Mouse (Mus musculus) kidney, adult 11 months (tissue): ENCODE measurements around the gene Psme2b.
"Not testable (repeated sequence)": the region's sequence is repeated elsewhere in the genome, so short reads cannot be mapped to it uniquely, and the experiment has no call there.

Source experiments
- DNase-seq: peaks from one replicate; pipeline ENCODE4 v3.0.0; 2022

The Psme2b gene

GRCm38 (mm10) chr11:48946090-48946489 lies at the start of gene Psme2b:
Gene Psme2b, minus strand, starts transcription at chr11:48946190.
- not testable (repeated sequence) for DNase-seq

- DNase-seq: not testable (repeated sequence)
These were observed 48.0 kb upstream of the Psme2b start, which contains the start of gene Tgtp1 for GRCm38 (mm10) chr11:48994018-48994417. Gene Tgtp1, minus strand, starts transcription at chr11:48994172.

- not testable (repeated sequence) for DNase-seq
These were observed 47.3 kb upstream of the Psme2b start for GRCm38 (mm10) chr11:48993296-48993695.

- peak; percentile 22 for DNase-seq
These were observed 45.9 kb upstream of the Psme2b start, which contains the start of gene Gm12185 for GRCm38 (mm10) chr11:48991740-48992520. Gene Gm12185, minus strand, starts transcription at chr11:48992226.

GRCm38 (mm10) chr11:48989981-48990380 lies 44.0 kb upstream of the Psme2b start:
- not testable (repeated sequence) for DNase-seq

- DNase-seq: not testable (repeated sequence)
These were observed 42.2 kb upstream of the Psme2b start for GRCm38 (mm10) chr11:48988219-48988618.

- DNase-seq: not testable (repeated sequence)
These were observed 36.9 kb upstream of the Psme2b start for GRCm38 (mm10) chr11:48982848-48983247.

GRCm38 (mm10) chr11:48980052-48980451 lies 34.1 kb upstream of the Psme2b start:
- not testable (repeated sequence) for DNase-seq

GRCm38 (mm10) chr11:48979251-48979650 lies 33.3 kb upstream of the Psme2b start, which contains the start of gene 9930111J21Rik1:
Gene 9930111J21Rik1, minus strand, starts transcription at chr11:48979398.
- not testable (repeated sequence) for DNase-seq

- DNase-seq: not testable (repeated sequence)
These were observed 32.4 kb upstream of the Psme2b start, which contains the start of gene Olfr56 for GRCm38 (mm10) chr11:48978240-48978939. Gene Olfr56, plus strand, starts transcription at chr11:48978889.

GRCm38 (mm10) chr11:48974686-48975085 lies 28.7 kb upstream of the Psme2b start:
- not testable (repeated sequence) for DNase-seq

- not testable (repeated sequence) for DNase-seq
These were observed 6.7 kb downstream of the Psme2b start for GRCm38 (mm10) chr11:48939286-48939685.

GRCm38 (mm10) chr11:48935291-48935690 lies 10.7 kb downstream of the Psme2b start:
- not testable (repeated sequence) for DNase-seq

- DNase-seq: not testable (repeated sequence)
These were observed 12.1 kb downstream of the Psme2b start for GRCm38 (mm10) chr11:48933923-48934322.

- not testable (repeated sequence) for DNase-seq
These were observed 12.6 kb downstream of the Psme2b start for GRCm38 (mm10) chr11:48933422-48933821.

- DNase-seq: not testable (repeated sequence)
These were observed 17.9 kb downstream of the Psme2b start for GRCm38 (mm10) chr11:48928068-48928467.

- not testable (repeated sequence) for DNase-seq
These were observed 19.6 kb downstream of the Psme2b start for GRCm38 (mm10) chr11:48926437-48926836.

GRCm38 (mm10) chr11:48923818-48924217 lies 22.2 kb downstream of the Psme2b start:
- not testable (repeated sequence) for DNase-seq

- no peak for DNase-seq
These were observed 27.6 kb downstream of the Psme2b start for GRCm38 (mm10) chr11:48918380-48918779.

- DNase-seq: no peak
These were observed 32.4 kb downstream of the Psme2b start for GRCm38 (mm10) chr11:48913611-48914010.

GRCm38 (mm10) chr11:48908459-48908858 lies 37.5 kb downstream of the Psme2b start:
- no peak for DNase-seq

GRCm38 (mm10) chr11:48902021-48902420 lies 44.0 kb downstream of the Psme2b start, which contains the start of gene Gm5431:
Gene Gm5431, minus strand, starts transcription at chr11:48902214.
- no peak for DNase-seq

GRCm38 (mm10) chr11:48901567-48901930 lies 44.4 kb downstream of the Psme2b start:
- DNase-seq: not testable (repeated sequence)
